Mouse (Mus musculus): ENCODE measurements around the gene Syt1. TPM values are rescaled to one million over a fixed set of nuclear protein-coding genes. Genes with fewer than 3 reads are reported as not detected.

Syt1 gene
- polyA plus RNA-seq, 1 experiment from 2014 or later = 0.12 TPM

DNA sequence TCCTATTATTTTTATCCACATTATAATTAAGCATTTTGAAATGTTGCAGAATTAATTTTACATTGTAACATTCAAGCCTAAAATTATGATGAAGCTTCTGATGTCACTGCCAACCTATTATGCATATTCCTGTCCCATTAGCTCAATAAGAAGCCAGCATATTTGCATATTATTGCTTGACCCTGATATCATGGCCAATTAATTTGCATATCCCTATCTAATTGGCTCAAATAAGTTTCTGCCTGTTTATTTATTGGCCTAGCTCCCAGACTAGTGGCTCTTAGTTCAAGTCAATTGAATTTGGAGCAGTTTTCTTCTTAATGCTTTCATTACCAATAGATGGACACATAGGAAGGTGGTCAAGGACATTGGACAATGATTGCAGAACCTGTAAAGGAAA, 433.2 kb downstream of the Syt1 start:
- Histone ChIP-seq H3K9ac (replicated peaks; ENCODE audit: low read depth) (no peak overlapping the region), H3K27ac (ENCODE audit: low read length) (no peak overlapping the region), H3K27me3 (replicated peaks; ENCODE audit: insufficient read depth, low read length) (no peaks in the 10 kb centered on the region), H3K36me3 (ENCODE audit: insufficient read depth, low read length) (no peaks in the 10 kb centered on the region), H3K4me2 (replicated peaks; ENCODE audit: low read depth, low read length) (no peak overlapping the region), H3K4me1 (ENCODE audit: insufficient read depth, low read depth, low read length) (no peaks in the 10 kb centered on the region), H3K9me3 (ENCODE audit: low read length) (no peaks in the 10 kb centered on the region), H3K4me3 (ENCODE audit: low read depth, low read length) (no peak overlapping the region)
- ATAC-seq = no peak
- no peak for DNase-seq (ENCODE audit: low spot score)
- no peak for TF ChIP-seq EP300 (IDR thresholded peaks at IDR 0.05)
- TF ChIP-seq CTCF (IDR thresholded peaks at IDR 0.05) = no peak

DNA sequence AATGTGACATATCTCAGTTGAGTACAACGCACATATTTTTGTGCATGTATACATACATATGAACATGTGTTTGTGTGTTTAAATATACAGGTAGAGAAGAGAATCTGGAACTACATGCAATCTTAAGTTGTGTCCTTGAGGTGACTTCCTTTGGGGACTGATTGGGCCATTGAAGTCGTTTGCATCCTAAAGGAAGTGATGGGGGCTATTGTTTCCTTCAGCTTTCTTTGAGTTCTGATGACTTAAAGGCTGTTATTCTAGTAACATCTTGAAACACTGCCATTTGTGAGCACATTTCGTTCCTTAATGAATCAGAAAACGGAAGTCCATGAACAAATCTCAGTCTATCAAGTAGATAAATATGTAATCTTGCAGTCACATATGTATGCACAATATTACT, 438.0 kb downstream of the Syt1 start:
- no peak overlapping the region for H3K27ac ChIP-seq (ENCODE audit: low read length)
- no peaks in the 10 kb centered on the region for H3K9me3 ChIP-seq (ENCODE audit: low read length)
- TF ChIP-seq CTCF (IDR thresholded peaks at IDR 0.05) (no peak), EP300 (IDR thresholded peaks at IDR 0.05) (no peak)
- no peak for DNase-seq (ENCODE audit: low spot score)
- no peak overlapping the region for H3K4me2 ChIP-seq (replicated peaks; ENCODE audit: low read depth, low read length)
- H3K4me1 ChIP-seq (ENCODE audit: insufficient read depth, low read depth, low read length) = no peaks in the 10 kb centered on the region
- H3K27me3 ChIP-seq (replicated peaks; ENCODE audit: insufficient read depth, low read length) = no peaks in the 10 kb centered on the region
- no peak overlapping the region for H3K9ac ChIP-seq (replicated peaks; ENCODE audit: low read depth)
- no peak overlapping the region for H3K4me3 ChIP-seq (ENCODE audit: low read depth, low read length)
- H3K36me3 ChIP-seq (ENCODE audit: insufficient read depth, low read length) = no peaks in the 10 kb centered on the region
- WGBS = 57% methylated on average over 4 of the region's 4 CpGs
- no peak for ATAC-seq

DNA sequence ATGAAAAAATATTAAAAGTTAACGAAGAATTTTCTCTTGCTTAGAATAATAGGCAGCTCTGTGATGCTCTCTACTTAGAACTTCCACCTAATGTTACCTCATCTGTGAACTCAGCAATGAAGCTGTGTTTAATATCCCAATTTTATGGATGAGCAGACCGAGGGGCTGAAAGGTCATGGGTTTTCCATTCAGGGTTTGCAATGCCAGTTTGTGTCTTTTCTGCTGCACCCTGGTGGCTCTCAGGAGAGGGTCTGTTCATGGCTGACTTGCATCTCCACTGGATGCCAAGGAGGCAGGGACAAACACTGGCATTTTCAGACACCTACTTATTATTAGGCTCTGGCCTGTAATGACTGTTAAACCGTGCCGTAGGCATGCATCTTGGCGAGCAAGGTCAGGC, 439.7 kb downstream of the Syt1 start:
- no peaks in the 10 kb centered on the region for H3K9me3 ChIP-seq (ENCODE audit: low read length)

DNA sequence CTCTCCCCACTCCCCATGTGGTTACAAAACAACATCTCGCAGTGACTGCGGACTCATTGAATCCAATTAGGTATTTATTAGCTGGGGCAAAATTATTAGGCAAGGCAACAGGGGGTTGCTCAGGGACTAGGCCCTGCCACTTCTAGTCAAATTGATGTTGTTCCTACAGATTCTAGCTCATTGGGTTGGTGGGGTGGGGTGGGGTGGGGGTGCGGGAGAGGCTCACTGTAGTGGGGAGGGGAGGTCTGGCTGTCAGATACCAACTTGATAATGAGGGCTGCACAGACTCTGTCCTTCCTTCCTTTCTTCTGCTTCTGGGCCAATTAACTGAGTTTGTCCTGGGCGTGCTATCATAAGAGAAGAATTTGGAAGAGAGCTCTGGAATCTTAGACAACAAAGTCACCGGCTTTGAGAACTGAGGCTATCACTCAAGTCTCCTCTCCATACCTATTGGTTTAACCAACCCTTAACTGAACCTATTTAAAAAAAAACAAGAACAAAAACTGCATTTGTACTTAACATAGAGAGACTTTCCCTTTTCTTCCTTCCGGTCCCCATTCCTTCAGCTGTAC, 441.1 kb downstream of the Syt1 start:
- H3K27me3 ChIP-seq (replicated peaks; ENCODE audit: insufficient read depth, low read length) = no peaks in the 10 kb centered on the region
- no peaks in the 10 kb centered on the region for H3K36me3 ChIP-seq (ENCODE audit: insufficient read depth, low read length)
- no peaks in the 10 kb centered on the region for H3K9me3 ChIP-seq (ENCODE audit: low read length)
- ATAC-seq (no peak), DNase-seq (ENCODE audit: low spot score) (no peak)
- no peak overlapping the region for H3K4me3 ChIP-seq (ENCODE audit: low read depth, low read length)
- H3K4me2 ChIP-seq (replicated peaks; ENCODE audit: low read depth, low read length) = no peak overlapping the region
- H3K4me1 ChIP-seq (ENCODE audit: insufficient read depth, low read depth, low read length) = no peaks in the 10 kb centered on the region
- TF ChIP-seq CTCF (IDR thresholded peaks at IDR 0.05) = no peak
- no peak for TF ChIP-seq EP300 (IDR thresholded peaks at IDR 0.05)
- no peak overlapping the region for H3K9ac ChIP-seq (replicated peaks; ENCODE audit: low read depth)
- no peak overlapping the region for H3K27ac ChIP-seq (ENCODE audit: low read length)
- 80% methylated on average over 6 of the region's 6 CpGs for WGBS

More for the DNA sequence above, 439.7 kb downstream of the Syt1 start:
- Histone ChIP-seq H3K9ac (replicated peaks; ENCODE audit: low read depth) (no peak overlapping the region), H3K4me1 (ENCODE audit: insufficient read depth, low read depth, low read length) (no peaks in the 10 kb centered on the region), H3K36me3 (ENCODE audit: insufficient read depth, low read length) (no peaks in the 10 kb centered on the region), H3K27me3 (replicated peaks; ENCODE audit: insufficient read depth, low read length) (no peaks in the 10 kb centered on the region), H3K4me3 (ENCODE audit: low read depth, low read length) (no peak overlapping the region), H3K4me2 (replicated peaks; ENCODE audit: low read depth, low read length) (no peak overlapping the region), H3K27ac (ENCODE audit: low read length) (no peak overlapping the region)
- TF ChIP-seq EP300 (IDR thresholded peaks at IDR 0.05) = no peak
- TF ChIP-seq CTCF (IDR thresholded peaks at IDR 0.05) = no peak
- ATAC-seq (no peak), DNase-seq (ENCODE audit: low spot score) (no peak)
- 87% methylated on average over 5 of the region's 5 CpGs for WGBS

DNA sequence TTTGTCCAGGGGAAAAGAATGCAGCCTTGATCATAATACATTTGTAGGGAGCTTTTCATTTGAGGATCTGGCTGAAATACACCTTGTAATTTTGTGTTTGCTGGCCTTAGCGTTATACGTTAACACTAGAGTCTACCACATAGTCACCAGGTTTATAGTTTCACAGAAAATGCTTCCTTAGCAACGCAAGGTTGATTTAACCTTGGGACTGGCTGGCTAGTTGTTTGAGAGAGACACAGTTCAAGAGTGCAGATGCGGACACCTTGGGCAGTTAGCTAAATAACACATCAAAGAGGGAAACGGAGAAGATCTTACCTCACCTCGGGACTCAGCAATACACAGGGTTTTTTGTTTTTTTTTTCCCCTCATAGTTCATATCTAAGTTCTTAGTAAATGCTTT, 441.9 kb downstream of the Syt1 start:
- Histone ChIP-seq H3K4me3 (ENCODE audit: low read depth, low read length) (no peak overlapping the region), H3K27me3 (replicated peaks; ENCODE audit: insufficient read depth, low read length) (no peaks in the 10 kb centered on the region), H3K9me3 (ENCODE audit: low read length) (no peaks in the 10 kb centered on the region), H3K4me2 (replicated peaks; ENCODE audit: low read depth, low read length) (no peak overlapping the region), H3K27ac (ENCODE audit: low read length) (no peak overlapping the region), H3K4me1 (ENCODE audit: insufficient read depth, low read depth, low read length) (no peaks in the 10 kb centered on the region), H3K9ac (replicated peaks; ENCODE audit: low read depth) (no peak overlapping the region), H3K36me3 (ENCODE audit: insufficient read depth, low read length) (no peaks in the 10 kb centered on the region)
- DNase-seq (ENCODE audit: low spot score) (no peak), ATAC-seq (no peak)
- 58% methylated on average over 6 of the region's 6 CpGs for WGBS
- TF ChIP-seq EP300 (IDR thresholded peaks at IDR 0.05) (no peak), CTCF (IDR thresholded peaks at IDR 0.05) (no peak)

DNA sequence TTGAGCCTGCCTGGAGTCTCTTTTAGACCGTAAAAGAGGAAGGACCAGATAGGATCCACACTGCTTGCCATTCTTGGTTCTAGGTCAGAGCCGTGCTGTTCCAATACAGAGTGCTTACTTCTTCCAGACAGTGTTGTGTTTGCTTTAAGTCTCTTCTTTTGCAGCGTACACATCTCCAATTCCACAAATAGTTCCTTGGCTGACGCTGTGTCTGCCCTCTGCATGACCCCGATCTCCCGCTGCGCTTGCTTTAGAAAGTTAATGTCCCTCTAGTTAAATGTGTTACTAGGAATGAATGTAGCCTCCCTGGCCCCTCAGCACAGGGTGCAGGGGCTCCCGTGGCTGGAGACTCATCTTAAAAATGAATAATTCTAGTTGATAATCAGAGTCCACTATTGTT, 442.6 kb downstream of the Syt1 start:
- no peak for TF ChIP-seq EP300 (IDR thresholded peaks at IDR 0.05)
- no peak for TF ChIP-seq CTCF (IDR thresholded peaks at IDR 0.05)
- no peaks in the 10 kb centered on the region for H3K9me3 ChIP-seq (ENCODE audit: low read length)
- H3K4me2 ChIP-seq (replicated peaks; ENCODE audit: low read depth, low read length) = no peak overlapping the region
- 10% methylated on average over 8 of the region's 8 CpGs for WGBS
- H3K4me3 ChIP-seq (ENCODE audit: low read depth, low read length) = no peak overlapping the region
- ATAC-seq (peak; percentile 33; the same call in 1 of the 2 replicates), DNase-seq (ENCODE audit: low spot score) (peak; percentile 56)
- no peaks in the 10 kb centered on the region for H3K4me1 ChIP-seq (ENCODE audit: insufficient read depth, low read depth, low read length)
- no peak overlapping the region for H3K27ac ChIP-seq (ENCODE audit: low read length)
- no peaks in the 10 kb centered on the region for H3K27me3 ChIP-seq (replicated peaks; ENCODE audit: insufficient read depth, low read length)
- H3K36me3 ChIP-seq (ENCODE audit: insufficient read depth, low read length) = no peaks in the 10 kb centered on the region
- H3K9ac ChIP-seq (replicated peaks; ENCODE audit: low read depth) = no peak overlapping the region

DNA sequence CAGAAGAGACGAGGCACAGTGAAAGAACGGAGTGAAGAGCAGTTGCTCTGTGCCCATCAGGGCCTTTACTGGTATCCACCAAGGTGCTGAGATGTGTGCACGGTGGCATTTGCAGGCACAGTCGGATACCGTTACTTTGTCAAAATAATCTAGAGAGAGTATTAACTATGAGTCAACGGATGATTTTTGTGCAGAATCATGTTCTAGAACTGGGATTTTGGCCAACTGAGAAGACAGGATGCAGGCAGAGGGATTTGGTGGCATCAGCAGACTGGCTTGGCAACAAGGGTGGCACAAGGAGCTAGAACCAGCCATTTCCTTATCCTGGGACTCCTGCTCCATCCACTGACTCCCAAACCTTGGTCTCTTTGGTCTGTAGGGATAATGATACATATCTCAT, 443.3 kb downstream of the Syt1 start:
- no peaks in the 10 kb centered on the region for H3K9me3 ChIP-seq (ENCODE audit: low read length)
- TF ChIP-seq EP300 (IDR thresholded peaks at IDR 0.05) = no peak
- no peak for TF ChIP-seq CTCF (IDR thresholded peaks at IDR 0.05)
- H3K9ac ChIP-seq (replicated peaks; ENCODE audit: low read depth) = no peak overlapping the region
- H3K4me2 ChIP-seq (replicated peaks; ENCODE audit: low read depth, low read length) = no peak overlapping the region
- no peak overlapping the region for H3K4me3 ChIP-seq (ENCODE audit: low read depth, low read length)
- no peaks in the 10 kb centered on the region for H3K36me3 ChIP-seq (ENCODE audit: insufficient read depth, low read length)
- H3K4me1 ChIP-seq (ENCODE audit: insufficient read depth, low read depth, low read length) = no peaks in the 10 kb centered on the region
- ATAC-seq (no peak), DNase-seq (ENCODE audit: low spot score) (no peak)
- WGBS = 92% methylated on average over 6 of the region's 6 CpGs
- H3K27me3 ChIP-seq (replicated peaks; ENCODE audit: insufficient read depth, low read length) = no peaks in the 10 kb centered on the region
- H3K27ac ChIP-seq (ENCODE audit: low read length) = no peak overlapping the region
